Mouse (Mus musculus): ENCODE results near the gene Cd68. TPM values are rescaled to one million over a fixed set of nuclear protein-coding genes. Genes with fewer than 3 reads are reported as not detected.
A peak's percentile ranks its signal among the peaks of the same experiment; 100 is the strongest.

Gene Cd68
- polyA plus RNA-seq, 1 experiment from 2014 or later = 8.0 TPM

DNA sequence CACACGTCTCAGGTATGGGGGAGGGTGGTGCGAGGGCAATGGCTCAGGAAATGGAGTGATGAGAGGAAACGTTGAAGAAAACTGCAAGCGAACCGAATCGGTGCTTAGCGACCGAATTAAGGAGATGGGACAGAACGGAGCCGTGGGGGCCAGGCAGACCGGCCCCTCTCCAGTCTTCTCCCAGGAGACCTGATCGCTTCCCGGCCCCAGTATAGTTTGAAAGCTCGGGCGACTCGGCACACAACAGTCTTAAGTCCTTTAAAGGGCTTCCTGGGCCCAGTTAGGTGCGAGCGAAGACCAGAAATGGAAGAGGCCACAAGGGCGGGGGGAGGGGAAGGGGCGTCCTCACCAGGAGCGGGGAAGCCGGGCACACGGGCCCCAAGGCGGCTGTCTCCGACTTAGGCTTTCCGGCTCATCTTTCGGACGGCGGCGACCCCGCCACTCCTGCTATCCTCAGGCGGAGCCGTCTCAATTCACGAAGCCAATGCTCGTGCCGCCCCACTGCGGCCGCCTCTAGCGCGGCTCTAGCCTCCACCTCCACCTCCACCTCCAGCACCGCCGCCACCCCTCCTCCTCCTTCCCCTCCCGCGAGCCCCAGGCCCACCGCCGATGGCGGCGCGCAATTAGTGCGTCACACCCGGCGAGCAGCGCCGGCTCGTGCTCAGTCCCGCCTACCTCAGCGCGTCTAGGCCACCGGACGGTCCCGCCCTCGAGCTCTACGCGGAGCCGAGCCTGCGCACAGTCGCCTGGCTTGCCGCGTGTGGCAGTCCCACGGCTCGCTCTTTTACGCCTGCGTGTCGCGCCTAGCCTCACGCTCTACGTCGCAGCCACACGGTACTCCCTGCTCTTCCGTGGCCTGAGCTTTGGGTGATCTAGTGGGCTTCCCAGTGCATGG is 15.6 kb upstream of the Cd68 start, which contains the start of gene Senp3:
Senp3 (minus strand) TSS at position 771 of the 895 bp plus-strand sequence.
- no peaks in the 10 kb centered on the region for H3K27me3 ChIP-seq
- H3K36me3 ChIP-seq = peaks cover 32% of the 10 kb centered on the region
- H3K9ac ChIP-seq = peak within 1 kb of the TSS; percentile 88
- H3K4me1 ChIP-seq = peaks cover 24% of the 10 kb centered on the region
- ATAC-seq (ENCODE audit: insufficient number of reproducible peaks, insufficient read depth, low FRiP score, low TSS enrichment) = peak; percentile 93
- H3K9me3 ChIP-seq = no peaks in the 10 kb centered on the region
- H3K27ac ChIP-seq = peak within 1 kb of the TSS; percentile 97
- WGBS = under 1% methylated on average over 75 of the region's 80 CpGs
- peak within 1 kb of the TSS; percentile 93 for H3K4me2 ChIP-seq (replicated peaks)
- peak within 1 kb of the TSS; percentile 84 for H3K4me3 ChIP-seq

GRCm38 (mm10) chr11:69680136-69680855 is 14.3 kb upstream of the Cd68 start:
- H3K9me3 ChIP-seq = no peaks in the 10 kb centered on the region
- no peak overlapping the region for H3K27ac ChIP-seq
- peak overlapping the region; percentile 84 for H3K4me3 ChIP-seq
- ATAC-seq (ENCODE audit: insufficient number of reproducible peaks, insufficient read depth, low FRiP score, low TSS enrichment) = no peak
- 90% methylated on average over 30 of the region's 30 CpGs for WGBS
- H3K9ac ChIP-seq = peak overlapping the region; percentile 88
- H3K36me3 ChIP-seq = peaks cover 44% of the 10 kb centered on the region
- H3K4me1 ChIP-seq = peaks cover 24% of the 10 kb centered on the region
- H3K4me2 ChIP-seq (replicated peaks) = peak overlapping the region; percentile 93
- H3K27me3 ChIP-seq = no peaks in the 10 kb centered on the region

DNA sequence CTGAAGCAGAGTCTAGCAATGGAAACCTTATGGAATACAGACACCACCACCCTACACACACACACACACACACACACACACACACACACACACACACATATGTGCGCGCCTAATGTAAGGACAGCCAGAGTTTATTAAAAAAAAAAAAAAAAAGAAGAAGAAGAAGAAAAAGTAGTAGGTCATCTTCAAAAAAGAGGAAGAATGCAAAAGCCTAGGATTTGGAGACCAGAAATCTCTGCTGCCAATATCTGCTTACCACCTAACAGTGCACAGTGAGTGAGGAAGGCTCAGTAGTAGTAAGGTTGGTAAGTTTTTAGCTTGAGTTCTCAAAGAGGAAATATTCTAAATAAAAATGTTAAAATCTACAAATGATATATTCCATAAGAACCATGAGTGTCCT is 13.2 kb upstream of the Cd68 start:
- peaks cover 24% of the 10 kb centered on the region for H3K4me1 ChIP-seq
- H3K9ac ChIP-seq = no peak overlapping the region
- H3K4me3 ChIP-seq = no peak overlapping the region
- no peaks in the 10 kb centered on the region for H3K27me3 ChIP-seq
- no peak overlapping the region for H3K4me2 ChIP-seq (replicated peaks)
- ATAC-seq (ENCODE audit: insufficient number of reproducible peaks, insufficient read depth, low FRiP score, low TSS enrichment) = no peak
- H3K9me3 ChIP-seq = no peaks in the 10 kb centered on the region
- no peak overlapping the region for H3K27ac ChIP-seq
- H3K36me3 ChIP-seq = peaks cover 56% of the 10 kb centered on the region
- WGBS = 100% methylated on average over 2 of the region's 2 CpGs

- Histone ChIP-seq H3K4me1 (peaks cover 15% of the 10 kb centered on the region), H3K27me3 (no peaks in the 10 kb centered on the region), H3K4me2 (replicated peaks) (peak within 1 kb of the TSS; percentile 82), H3K4me3 (peak within 1 kb of the TSS; percentile 100), H3K36me3 (peaks cover 78% of the 10 kb centered on the region), H3K9ac (peak within 1 kb of the TSS; percentile 100), H3K27ac (peak within 1 kb of the TSS; percentile 97), H3K9me3 (no peaks in the 10 kb centered on the region)
- WGBS = under 1% methylated on average over 36 of the region's 36 CpGs
- ATAC-seq (ENCODE audit: insufficient number of reproducible peaks, insufficient read depth, low FRiP score, low TSS enrichment) = peak; percentile 99
Measured at GRCm38 (mm10) chr11:69672211-69672706, 6.3 kb upstream of the Cd68 start, which contains the start of gene Eif4a1. Gene Eif4a1 (minus strand): TSS chr11:69672423.

- H3K27ac ChIP-seq = peak overlapping the region; percentile 97
- no peaks in the 10 kb centered on the region for H3K27me3 ChIP-seq
- no peaks in the 10 kb centered on the region for H3K9me3 ChIP-seq
- under 1% methylated on average over 43 of the region's 43 CpGs for WGBS
- H3K36me3 ChIP-seq = peaks cover 75% of the 10 kb centered on the region
- ATAC-seq (ENCODE audit: insufficient number of reproducible peaks, insufficient read depth, low FRiP score, low TSS enrichment) = 0 out of 2 replicates have a peak, but pooled peaks have one; percentile 1
- peak overlapping the region; percentile 82 for H3K4me2 ChIP-seq (replicated peaks)
- peak overlapping the region; percentile 100 for H3K9ac ChIP-seq
- H3K4me3 ChIP-seq = peak overlapping the region; percentile 100
- H3K4me1 ChIP-seq = peaks cover 15% of the 10 kb centered on the region
Measured at GRCm38 (mm10) chr11:69671726-69672124, 5.8 kb upstream of the Cd68 start.

- Histone ChIP-seq H3K9ac (peak overlapping the region; percentile 100), H3K4me3 (peak overlapping the region; percentile 100), H3K36me3 (peaks cover 75% of the 10 kb centered on the region), H3K27me3 (no peaks in the 10 kb centered on the region), H3K4me2 (replicated peaks) (peak overlapping the region; percentile 82), H3K27ac (peak overlapping the region; percentile 97), H3K4me1 (peaks cover 15% of the 10 kb centered on the region), H3K9me3 (no peaks in the 10 kb centered on the region)
- peak; percentile 49; the same call in 1 of the 2 replicates for ATAC-seq (ENCODE audit: insufficient number of reproducible peaks, insufficient read depth, low FRiP score, low TSS enrichment)
- 1% methylated on average over 61 of the region's 61 CpGs for WGBS
Measured at GRCm38 (mm10) chr11:69670786-69671725, 5.1 kb upstream of the Cd68 start.

DNA sequence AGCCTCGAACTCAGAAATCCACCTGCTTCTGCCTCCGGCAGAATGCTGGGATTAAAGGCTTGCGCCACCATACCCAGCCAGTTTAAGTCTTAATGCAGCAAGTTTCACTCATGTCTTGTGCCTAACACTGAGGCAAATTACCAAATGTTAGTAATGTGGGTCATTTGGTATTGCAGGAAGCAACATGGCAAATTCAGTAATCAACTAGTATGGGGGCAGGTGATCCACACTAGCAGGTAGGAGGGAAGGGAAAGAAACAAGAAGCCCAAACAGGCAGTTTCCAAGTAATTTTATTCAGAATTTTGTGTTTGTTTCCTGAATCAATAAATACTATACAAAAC is 682 bp upstream of the Cd68 start:
- ATAC-seq (ENCODE audit: insufficient number of reproducible peaks, insufficient read depth, low FRiP score, low TSS enrichment) = no peak
- no peak overlapping the region for H3K9ac ChIP-seq
- no peaks in the 10 kb centered on the region for H3K9me3 ChIP-seq
- H3K27me3 ChIP-seq = no peaks in the 10 kb centered on the region
- no peak overlapping the region for H3K4me2 ChIP-seq (replicated peaks)
- H3K4me3 ChIP-seq = no peak overlapping the region
- 87% methylated on average over 3 of the region's 3 CpGs for WGBS
- peaks cover 21% of the 10 kb centered on the region for H3K4me1 ChIP-seq
- no peak overlapping the region for H3K27ac ChIP-seq
- peaks cover 70% of the 10 kb centered on the region for H3K36me3 ChIP-seq

DNA sequence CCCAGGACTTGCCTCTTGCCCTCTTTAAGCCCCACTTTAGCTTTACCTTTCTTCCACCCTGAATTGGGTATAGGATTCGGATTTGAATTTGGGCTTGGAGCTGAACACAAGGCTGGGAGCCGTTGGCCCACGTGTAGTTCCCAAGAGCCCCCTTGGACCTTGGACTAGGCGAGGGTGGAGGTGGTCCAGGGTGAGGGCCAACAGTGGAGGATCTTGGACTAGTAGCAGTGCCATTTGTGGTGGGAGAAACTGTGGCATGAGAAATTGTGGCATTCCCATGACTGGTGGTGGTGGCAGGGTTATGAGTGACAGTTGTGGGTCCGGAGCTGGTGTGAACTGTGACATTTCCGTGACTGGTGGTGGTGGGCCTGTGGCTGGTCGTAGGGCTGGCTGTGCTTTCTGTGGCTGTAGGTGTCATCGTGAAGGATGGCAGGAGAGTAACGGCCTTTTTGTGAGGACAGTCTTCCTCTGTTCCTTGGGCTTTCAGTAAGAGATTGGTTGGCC is 444 bp downstream of the Cd68 start:
- H3K9me3 ChIP-seq = no peaks in the 10 kb centered on the region
- H3K27ac ChIP-seq = 0 out of 2 replicates have a peak overlapping the region, but pooled peaks have one; percentile 50
- 78% methylated on average over 9 of the region's 9 CpGs for WGBS
- no peak overlapping the region for H3K4me2 ChIP-seq (replicated peaks)
- peaks cover 67% of the 10 kb centered on the region for H3K36me3 ChIP-seq
- no peaks in the 10 kb centered on the region for H3K27me3 ChIP-seq
- no peak for ATAC-seq (ENCODE audit: insufficient number of reproducible peaks, insufficient read depth, low FRiP score, low TSS enrichment)
- no peak overlapping the region for H3K9ac ChIP-seq
- H3K4me1 ChIP-seq = peaks cover 28% of the 10 kb centered on the region
- H3K4me3 ChIP-seq = no peak overlapping the region

GRCm38 (mm10) chr11:69664841-69665240 is 1.1 kb downstream of the Cd68 start:
- no peak for ATAC-seq (ENCODE audit: insufficient number of reproducible peaks, insufficient read depth, low FRiP score, low TSS enrichment)
- peaks cover 22% of the 10 kb centered on the region for H3K4me1 ChIP-seq
- H3K27me3 ChIP-seq = no peaks in the 10 kb centered on the region
- H3K4me2 ChIP-seq (replicated peaks) = no peak overlapping the region
- peaks cover 63% of the 10 kb centered on the region for H3K36me3 ChIP-seq
- 0 out of 2 replicates have a peak overlapping the region, but pooled peaks have one; percentile 96 for H3K27ac ChIP-seq
- no peak overlapping the region for H3K4me3 ChIP-seq
- H3K9me3 ChIP-seq = no peaks in the 10 kb centered on the region
- H3K9ac ChIP-seq = no peak overlapping the region
- WGBS = 94% methylated on average over 7 of the region's 7 CpGs

- H3K9ac ChIP-seq = no peak overlapping the region
- H3K27ac ChIP-seq = peak overlapping the region; percentile 96
- WGBS = 87% methylated on average over 6 of the region's 6 CpGs
- peaks cover 15% of the 10 kb centered on the region for H3K4me1 ChIP-seq
- ATAC-seq (ENCODE audit: insufficient number of reproducible peaks, insufficient read depth, low FRiP score, low TSS enrichment) = no peak
- H3K4me2 ChIP-seq (replicated peaks) = no peak overlapping the region
- H3K36me3 ChIP-seq = peaks cover 61% of the 10 kb centered on the region
- no peaks in the 10 kb centered on the region for H3K27me3 ChIP-seq
- H3K4me3 ChIP-seq = no peak overlapping the region
- no peaks in the 10 kb centered on the region for H3K9me3 ChIP-seq
Measured at GRCm38 (mm10) chr11:69663795-69664194, 2.2 kb downstream of the Cd68 start.
